Mouse (Mus musculus) erythroblast, embryonic 14.5 days (primary cell): ENCODE data around the gene Bicc1. TPM values are rescaled to one million over a fixed set of nuclear protein-coding genes. Genes with fewer than 3 reads are reported as not detected.

Source experiments
- H3K27me3 ChIP-seq: 2 replicates; pipeline ENCODE4 v1.6.1; 2012; ENCODE audit warnings: inconsistent platforms; ENCODE audit not compliant: control insufficient read depth
- H3K36me3 ChIP-seq: 2 replicates; pipeline ENCODE4 v1.6.1; 2012; ENCODE audit warnings: mild to moderate bottlenecking, inconsistent platforms; ENCODE audit not compliant: control insufficient read depth
- H3K4me1 ChIP-seq: 2 replicates; pipeline ENCODE4 v1.6.1; 2012; ENCODE audit warnings: inconsistent platforms; ENCODE audit not compliant: control insufficient read depth
- H3K4me3 ChIP-seq: replicated peaks from 2 replicates; pipeline ENCODE3; 2012; ENCODE audit warnings: moderate library complexity, mild to moderate bottlenecking, inconsistent platforms
- H3K9me3 ChIP-seq: 2 replicates; pipeline ENCODE4 v1.6.1; 2012; ENCODE audit warnings: low read length, inconsistent platforms, mixed read lengths; ENCODE audit not compliant: control insufficient read depth
- GATA1 ChIP-seq: IDR thresholded peaks from 2 replicates; pipeline ENCODE4 v1.6.1; 2012; ENCODE audit warnings: low read length, inconsistent platforms, mixed read lengths
- TAL1 ChIP-seq: IDR thresholded peaks from 3 replicates; pipeline ENCODE4 v1.6.1; 2012; ENCODE audit warnings: low read length, inconsistent platforms, mixed read lengths
- polyA plus RNA-seq: library from polyadenylated mRNA; stranded (reverse); fragments of >175 nt; gene quantifications from 2 replicates; pipeline ENCODE4 v1.2.3, GENCODE M21; 2012

Gene Bicc1
- polyA plus RNA-seq, 1 experiment: not detected

DNA sequence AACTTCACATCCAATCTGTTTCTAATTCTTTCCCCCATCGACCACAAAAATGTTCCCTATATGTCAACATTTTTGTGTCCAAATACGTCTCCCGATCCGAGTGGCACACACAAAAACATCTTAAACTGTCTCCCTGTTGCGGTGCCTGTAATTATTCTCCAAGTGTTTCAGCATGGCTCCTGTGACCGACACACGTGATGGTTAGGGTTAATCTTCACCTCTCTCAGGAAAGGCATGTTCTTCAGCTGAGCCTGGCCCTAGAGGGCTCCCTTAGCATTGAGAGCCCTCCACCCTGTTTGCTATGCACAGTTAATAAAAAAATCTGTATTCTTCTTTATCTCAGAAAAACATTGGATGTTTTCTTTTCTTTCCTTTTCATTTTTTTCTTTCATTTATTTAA, 41.7 kb downstream of the Bicc1 start:
- no peaks in the 10 kb centered on the region for H3K36me3 ChIP-seq
- TF ChIP-seq TAL1 (no peak), GATA1 (no peak)
- no peaks in the 10 kb centered on the region for H3K4me1 ChIP-seq
- no peaks in the 10 kb centered on the region for H3K27me3 ChIP-seq
- no peak overlapping the region for H3K4me3 ChIP-seq
- H3K9me3 ChIP-seq: peaks cover 9% of the 10 kb centered on the region

DNA sequence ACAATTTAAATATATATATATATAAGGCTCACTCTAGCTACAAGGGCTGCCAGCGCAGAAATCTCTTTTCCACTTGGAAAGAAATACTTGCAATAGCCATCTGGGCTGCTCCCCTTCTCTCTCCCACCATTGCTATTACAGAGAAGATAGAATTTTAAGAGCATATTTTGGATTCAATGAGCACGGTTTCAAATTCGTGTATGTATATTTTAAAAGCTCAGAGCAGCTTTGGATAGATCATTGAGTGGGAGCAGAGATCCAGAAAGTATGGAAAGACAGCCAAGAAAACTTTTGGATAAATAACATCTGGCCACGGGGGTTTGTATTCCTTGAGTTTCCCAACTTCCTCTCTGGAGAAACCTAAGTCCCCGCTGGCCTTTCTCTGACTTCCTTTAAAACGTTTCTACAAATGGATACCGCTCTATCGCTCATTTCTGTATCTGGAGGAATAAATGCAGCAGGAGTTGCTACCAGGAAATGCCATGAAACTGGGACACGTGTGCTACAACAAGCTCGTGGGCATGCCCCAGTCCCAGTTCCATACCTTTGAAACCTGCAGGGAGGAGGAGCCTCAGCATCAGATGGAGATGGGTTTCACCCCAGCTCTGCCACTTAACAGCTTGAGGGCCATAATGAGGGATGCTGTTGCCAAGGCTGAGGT, 45.1 kb downstream of the Bicc1 start:
- Histone ChIP-seq H3K27me3 (no peaks in the 10 kb centered on the region), H3K4me3 (no peak overlapping the region), H3K36me3 (no peaks in the 10 kb centered on the region), H3K4me1 (no peaks in the 10 kb centered on the region), H3K9me3 (peaks cover 12% of the 10 kb centered on the region)
- TF ChIP-seq TAL1 (no peak), GATA1 (no peak)

DNA sequence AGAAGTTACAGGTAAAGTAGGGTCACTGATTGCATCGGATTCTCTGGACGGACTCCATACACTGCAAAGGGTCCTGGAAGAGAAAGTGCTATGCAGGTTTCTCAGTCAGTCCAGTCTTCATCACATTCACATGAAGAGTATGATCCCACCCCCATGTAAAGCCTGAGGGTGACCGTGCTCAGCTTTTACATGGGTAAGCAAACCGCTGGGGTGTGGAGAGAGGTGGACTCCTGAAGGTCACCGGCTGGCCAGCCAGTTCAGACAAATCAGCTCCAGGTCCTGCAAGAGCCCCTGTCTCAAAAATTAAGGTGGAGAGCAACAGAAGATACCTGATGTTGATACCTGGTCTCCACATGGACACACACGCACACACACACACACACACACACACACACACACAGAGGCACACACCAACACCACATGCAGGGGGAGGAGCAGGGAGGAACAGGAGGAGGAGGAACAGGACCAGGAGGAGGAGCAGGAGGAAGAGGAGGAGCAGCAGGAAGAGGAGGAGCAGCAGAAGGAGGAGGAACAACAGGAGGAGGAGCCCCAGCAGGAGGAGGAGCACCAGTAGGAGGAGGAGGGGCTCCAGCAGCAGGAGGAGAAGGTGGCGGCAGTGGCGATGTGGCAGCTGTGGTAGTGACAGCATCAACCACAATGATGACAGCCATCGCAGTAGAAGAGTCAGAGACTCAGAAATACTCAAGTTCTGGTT, 52.9 kb downstream of the Bicc1 start:
- TF ChIP-seq GATA1 (no peak), TAL1 (no peak)
- Histone ChIP-seq H3K27me3 (no peaks in the 10 kb centered on the region), H3K4me1 (no peaks in the 10 kb centered on the region), H3K36me3 (no peaks in the 10 kb centered on the region), H3K9me3 (peaks cover 19% of the 10 kb centered on the region; the same call in 1 of the 2 replicates), H3K4me3 (no peak overlapping the region)

DNA sequence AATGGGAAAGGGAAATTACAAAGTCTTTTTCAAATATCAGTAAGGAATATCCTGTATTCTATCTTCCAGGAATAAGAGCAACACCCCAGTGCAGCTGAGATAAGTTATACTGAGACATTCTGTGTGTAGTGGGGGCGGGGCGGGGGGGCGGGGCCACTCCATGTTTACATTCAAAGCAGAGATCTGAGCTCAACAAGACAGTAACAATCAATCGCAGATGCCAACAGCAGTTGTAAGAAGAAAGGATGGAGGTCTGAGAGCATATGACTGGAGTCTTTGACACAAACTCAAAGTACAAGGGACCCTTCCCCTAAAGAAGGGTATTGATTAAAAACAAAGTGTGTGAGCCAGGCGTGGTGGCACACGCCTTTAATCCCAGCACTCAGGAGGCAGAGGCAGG, 54.7 kb downstream of the Bicc1 start:
- H3K36me3 ChIP-seq: no peaks in the 10 kb centered on the region

DNA sequence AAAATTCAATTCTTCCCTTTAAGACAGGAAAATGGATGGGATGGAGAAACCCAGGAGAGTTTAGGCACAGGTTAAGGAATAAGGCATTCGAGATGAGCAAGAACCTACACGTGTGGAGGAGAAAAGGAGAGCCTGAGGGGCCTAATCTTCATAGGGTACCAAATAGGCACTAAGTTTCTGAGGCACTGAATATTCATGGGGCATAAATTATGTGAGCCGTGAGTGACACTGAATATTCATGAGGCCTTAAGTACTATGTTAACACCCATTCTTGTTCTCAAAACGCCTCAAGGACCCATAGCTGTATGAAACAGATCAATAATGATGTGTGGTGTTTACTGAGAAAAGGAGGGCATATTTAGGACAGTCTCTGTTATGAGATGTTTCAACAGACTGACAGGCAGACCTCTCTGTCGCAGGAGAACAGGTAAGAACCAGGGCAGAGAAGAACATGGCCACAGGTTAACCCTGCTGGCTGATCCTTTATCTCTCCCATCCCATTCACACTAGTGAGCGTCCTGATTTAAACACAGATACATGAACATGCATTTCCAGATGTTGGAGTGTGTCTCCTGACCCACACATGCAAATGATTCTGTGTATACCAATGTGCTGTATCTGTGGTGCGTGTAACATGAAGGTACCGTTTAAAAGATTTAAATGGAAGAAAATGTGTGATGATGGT, 58.5 kb downstream of the Bicc1 start:
- Histone ChIP-seq H3K36me3 (no peaks in the 10 kb centered on the region), H3K9me3 (peaks cover 13% of the 10 kb centered on the region; the same call in 1 of the 2 replicates), H3K4me1 (no peaks in the 10 kb centered on the region), H3K4me3 (no peak overlapping the region), H3K27me3 (no peaks in the 10 kb centered on the region)
- no peak for TF ChIP-seq GATA1
- TF ChIP-seq TAL1: no peak

More for the DNA sequence above, 54.7 kb downstream of the Bicc1 start:
- Histone ChIP-seq H3K27me3 (no peaks in the 10 kb centered on the region), H3K4me1 (no peaks in the 10 kb centered on the region), H3K9me3 (peaks cover 18% of the 10 kb centered on the region; the same call in 1 of the 2 replicates), H3K4me3 (no peak overlapping the region)
- no peak for TF ChIP-seq TAL1
- TF ChIP-seq GATA1: no peak

DNA sequence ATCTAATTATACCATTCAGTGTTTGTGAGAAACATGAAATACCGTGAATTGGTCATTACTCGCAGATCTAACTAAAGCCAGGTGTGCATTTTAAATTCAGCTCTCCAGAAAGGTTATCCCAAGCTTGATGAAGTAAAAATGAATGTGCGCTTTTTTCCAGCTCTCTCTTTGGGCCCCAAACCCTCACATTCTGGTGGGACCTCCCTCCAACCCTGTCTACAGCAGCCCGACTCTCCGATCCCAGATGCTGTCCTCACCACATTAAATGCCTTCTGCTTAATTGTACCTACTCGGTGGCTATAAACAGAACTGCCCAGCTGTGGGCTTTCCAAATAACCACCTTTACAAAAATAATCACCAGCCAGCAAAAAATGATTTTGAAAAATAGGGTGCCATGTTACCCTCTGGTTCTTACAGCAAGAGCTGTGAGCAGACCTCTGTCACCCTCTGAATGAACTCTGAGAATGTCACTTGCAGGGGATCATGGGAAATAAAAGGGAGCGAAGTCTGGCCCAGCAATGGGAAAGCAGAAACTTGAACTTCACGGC, 64.7 kb downstream of the Bicc1 start:
- Histone ChIP-seq H3K36me3 (no peaks in the 10 kb centered on the region), H3K9me3 (peaks cover 5% of the 10 kb centered on the region; the same call in 1 of the 2 replicates), H3K4me3 (no peak overlapping the region), H3K4me1 (no peaks in the 10 kb centered on the region), H3K27me3 (no peaks in the 10 kb centered on the region)
- no peak for TF ChIP-seq GATA1
- TF ChIP-seq TAL1: no peak

DNA sequence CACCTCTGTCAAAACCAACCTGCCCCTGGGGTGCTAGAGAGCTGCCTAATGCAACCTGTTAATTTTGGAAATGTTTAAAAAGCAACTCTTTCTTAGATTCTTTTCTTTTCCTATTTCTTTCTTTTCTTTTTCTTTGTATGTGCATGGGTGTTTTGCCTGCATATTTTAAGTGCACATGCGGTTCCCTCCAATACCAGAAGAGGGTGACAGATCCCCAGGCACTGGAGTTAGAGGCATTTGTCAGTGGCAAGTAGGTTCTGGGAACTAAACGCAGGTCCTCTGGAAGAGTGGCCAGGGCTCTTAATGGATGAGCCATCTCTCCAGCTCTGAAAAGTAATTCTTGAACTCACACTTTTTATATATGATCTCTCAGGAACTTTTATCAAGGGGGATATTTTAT, 66.2 kb downstream of the Bicc1 start:
- peaks cover 3% of the 10 kb centered on the region; the same call in 1 of the 2 replicates for H3K9me3 ChIP-seq
- no peaks in the 10 kb centered on the region for H3K4me1 ChIP-seq
- H3K27me3 ChIP-seq: no peaks in the 10 kb centered on the region
- TF ChIP-seq GATA1 (no peak), TAL1 (no peak)
- H3K36me3 ChIP-seq: no peaks in the 10 kb centered on the region
- no peak overlapping the region for H3K4me3 ChIP-seq

DNA sequence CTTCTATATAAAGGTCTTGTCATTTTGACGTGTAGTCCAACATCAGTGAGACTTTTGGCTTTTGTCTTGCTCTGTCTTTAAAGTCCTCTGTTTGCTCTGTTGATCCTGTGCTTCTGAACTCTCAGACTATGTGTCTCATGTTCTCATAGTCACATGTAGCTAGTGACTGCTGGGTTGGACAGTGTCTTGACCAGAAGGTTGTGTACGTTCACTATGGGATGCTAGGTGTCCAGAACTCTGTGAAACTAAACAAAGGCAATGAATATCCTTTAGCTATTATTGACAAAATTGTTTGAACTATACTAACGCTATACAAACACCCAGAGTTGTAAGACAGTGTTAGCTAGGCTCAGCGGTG, 72.2 kb downstream of the Bicc1 start:
- Histone ChIP-seq H3K4me3 (no peak overlapping the region), H3K9me3 (peaks cover 6% of the 10 kb centered on the region; the same call in 1 of the 2 replicates), H3K36me3 (no peaks in the 10 kb centered on the region), H3K4me1 (no peaks in the 10 kb centered on the region), H3K27me3 (no peaks in the 10 kb centered on the region)
- TF ChIP-seq TAL1 (no peak), GATA1 (no peak)
